Mouse (Mus musculus) forebrain, embryonic 13.5 days (tissue): ENCODE data around the gene P2rx3. TPM values are rescaled to one million over a fixed set of nuclear protein-coding genes. Genes with fewer than 3 reads are reported as not detected.

Experiments used
- ATAC-seq: fragments of 200-750 bp; cut with Nextera tagmentation; 2 replicates; pipeline ENCODE4 v1.8.0; 2017
- H3K27ac ChIP-seq: fragments of 300-500 bp; sonication (generic); 2 replicates; pipeline ENCODE4 v1.5.1; 2015; ENCODE audit warnings: inconsistent platforms, mild to moderate bottlenecking, moderate library complexity
- H3K27me3 ChIP-seq: fragments of 300-500 bp; sonication (generic); 2 replicates; pipeline ENCODE4 v1.6.1; 2015; ENCODE audit warnings: mild to moderate bottlenecking, inconsistent platforms
- H3K36me3 ChIP-seq: fragments of 300-500 bp; sonication (generic); 2 replicates; pipeline ENCODE4 v1.6.1; 2015; ENCODE audit warnings: mild to moderate bottlenecking, inconsistent platforms; ENCODE audit not compliant: poor library complexity, severe bottlenecking
- H3K4me1 ChIP-seq: fragments of 300-500 bp; sonication (generic); 2 replicates; pipeline ENCODE4 v1.6.1; 2015; ENCODE audit warnings: inconsistent platforms
- H3K4me2 ChIP-seq: fragments of 300-500 bp; sonication (generic); 2 replicates; pipeline ENCODE4 v1.6.1; 2015; ENCODE audit warnings: inconsistent platforms, mild to moderate bottlenecking, moderate library complexity
- H3K4me3 ChIP-seq: fragments of 300-500 bp; sonication (generic); 2 replicates; pipeline ENCODE4 v1.5.1; 2015; ENCODE audit warnings: mild to moderate bottlenecking, inconsistent platforms
- H3K9ac ChIP-seq: fragments of 300-500 bp; sonication (generic); 2 replicates; pipeline ENCODE4 v1.6.1; 2015; ENCODE audit warnings: mild to moderate bottlenecking, inconsistent platforms
- H3K9me3 ChIP-seq: fragments of 300-500 bp; sonication (generic); replicated peaks from 2 replicates; pipeline ENCODE4 v1.6.1; 2016; ENCODE audit warnings: inconsistent platforms
- WGBS: fragments of 180-500 bp; shearing (Covaris S2); methylation state at CpG from one replicate; pipeline ENCODE4 v1.1.7; 2015; 5-methylcytosine and 5-hydroxymethylcytosine counted together
- polyA plus RNA-seq: library from polyadenylated mRNA; unstranded; fragments of >200 nt; fragmentation: Nextera tagmentation; extraction: Ambion mirVana; gene quantifications from 2 replicates; pipeline ENCODE4 v1.2.1, GENCODE M21; 2015

P2rx3 gene
- polyA plus RNA-seq = 0.79 and 0.90 TPM in 2 replicates

- Histone ChIP-seq H3K4me1 (peaks cover 18% of the 10 kb centered on the region), H3K27ac (peak within 1 kb of the TSS; percentile 81), H3K4me3 (peak within 1 kb of the TSS; percentile 86), H3K9me3 (no peaks in the 10 kb centered on the region), H3K27me3 (no peaks in the 10 kb centered on the region), H3K4me2 (peak within 1 kb of the TSS; percentile 73), H3K36me3 (peaks cover 32% of the 10 kb centered on the region), H3K9ac (peak within 1 kb of the TSS; percentile 93)
- peak; percentile 98 for ATAC-seq
- WGBS = 1% methylated on average over 63 of the region's 66 CpGs
Observed at GRCm38 (mm10) chr2:85037047-85038026, at the start of gene P2rx3, which contains the start of gene Ssrp1. Gene P2rx3, minus strand, starts transcription at chr2:85037462. Gene Ssrp1, plus strand, starts transcription at chr2:85037234.

GRCm38 (mm10) chr2:85073751-85074150, 36.5 kb upstream of the P2rx3 start:
- ATAC-seq = no peak
- no peak overlapping the region for H3K9ac ChIP-seq
- no peaks in the 10 kb centered on the region for H3K27me3 ChIP-seq
- H3K4me3 ChIP-seq = no peak overlapping the region
- H3K36me3 ChIP-seq = peaks cover 55% of the 10 kb centered on the region
- no peak overlapping the region for H3K4me2 ChIP-seq
- H3K27ac ChIP-seq = no peak overlapping the region
- no peaks in the 10 kb centered on the region for H3K9me3 ChIP-seq
- 94% methylated on average over 5 of the region's 5 CpGs for WGBS
- H3K4me1 ChIP-seq = no peaks in the 10 kb centered on the region

DNA sequence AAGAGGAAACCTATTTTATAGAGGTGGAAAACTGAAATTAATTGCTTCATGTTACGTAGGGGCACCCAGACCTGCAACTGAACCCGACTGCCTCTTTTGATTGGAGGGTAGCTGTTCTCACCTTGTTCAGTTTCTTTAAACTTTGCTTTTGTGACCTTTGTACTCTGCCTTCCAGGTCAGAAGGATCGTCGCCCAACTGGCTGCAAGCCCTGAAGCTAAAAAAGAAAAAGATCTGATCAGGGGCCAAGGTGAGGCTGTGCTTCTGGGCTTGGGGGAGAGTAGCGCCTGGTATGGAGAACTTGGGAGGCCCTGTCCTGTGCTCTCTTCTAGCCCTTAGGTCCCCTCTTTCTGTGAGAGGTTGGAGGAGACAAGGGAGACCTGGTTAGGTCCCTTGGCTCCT, 34.7 kb upstream of the P2rx3 start:
- Histone ChIP-seq H3K4me1 (no peaks in the 10 kb centered on the region), H3K27me3 (no peaks in the 10 kb centered on the region), H3K27ac (no peak overlapping the region), H3K4me2 (no peak overlapping the region), H3K36me3 (peaks cover 55% of the 10 kb centered on the region), H3K9ac (no peak overlapping the region), H3K4me3 (no peak overlapping the region), H3K9me3 (no peaks in the 10 kb centered on the region)
- ATAC-seq = no peak
- WGBS = 94% methylated on average over 5 of the region's 5 CpGs

DNA sequence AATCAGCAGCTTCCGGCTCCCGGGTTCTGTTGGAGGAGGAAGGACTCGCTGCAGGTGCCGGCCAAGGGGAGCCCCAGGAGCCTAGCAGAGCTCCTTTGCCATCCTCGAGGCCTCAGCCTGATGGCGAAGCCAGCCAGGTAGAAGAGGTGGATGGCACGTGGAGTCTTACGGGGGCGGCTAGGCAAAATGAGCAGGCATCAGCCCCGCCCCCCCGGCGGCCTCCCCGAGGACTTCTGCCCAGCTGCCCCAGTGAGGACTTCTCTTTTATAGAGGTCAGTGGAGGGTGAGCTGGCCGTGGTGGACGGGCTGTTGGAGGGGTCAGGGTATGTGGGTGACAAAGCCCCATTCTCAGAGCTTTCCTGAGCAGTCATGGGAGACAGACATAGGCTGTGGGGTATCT, 32.8 kb upstream of the P2rx3 start:
- no peak overlapping the region for H3K4me3 ChIP-seq
- peaks cover 61% of the 10 kb centered on the region for H3K36me3 ChIP-seq
- H3K27ac ChIP-seq = no peak overlapping the region
- ATAC-seq = no peak
- no peak overlapping the region for H3K4me2 ChIP-seq
- no peaks in the 10 kb centered on the region for H3K9me3 ChIP-seq
- WGBS = 72% methylated on average over 15 of the region's 15 CpGs
- no peak overlapping the region for H3K9ac ChIP-seq
- no peaks in the 10 kb centered on the region for H3K4me1 ChIP-seq
- H3K27me3 ChIP-seq = no peaks in the 10 kb centered on the region

- H3K27ac ChIP-seq = no peak overlapping the region
- WGBS = 91% methylated on average over 2 of the region's 2 CpGs
- H3K9ac ChIP-seq = no peak overlapping the region
- no peak overlapping the region for H3K4me2 ChIP-seq
- no peak overlapping the region for H3K4me3 ChIP-seq
- no peaks in the 10 kb centered on the region for H3K9me3 ChIP-seq
- H3K27me3 ChIP-seq = no peaks in the 10 kb centered on the region
- peaks cover 62% of the 10 kb centered on the region for H3K36me3 ChIP-seq
- no peaks in the 10 kb centered on the region for H3K4me1 ChIP-seq
- ATAC-seq = no peak
Observed at GRCm38 (mm10) chr2:85068626-85069025, 31.4 kb upstream of the P2rx3 start.

- no peak overlapping the region for H3K4me2 ChIP-seq
- H3K27me3 ChIP-seq = no peaks in the 10 kb centered on the region
- H3K4me3 ChIP-seq = no peak overlapping the region
- H3K27ac ChIP-seq = no peak overlapping the region
- no peak for ATAC-seq
- H3K9me3 ChIP-seq = no peaks in the 10 kb centered on the region
- no peaks in the 10 kb centered on the region for H3K4me1 ChIP-seq
- H3K9ac ChIP-seq = no peak overlapping the region
- WGBS = 75% methylated on average over 10 of the region's 10 CpGs
- H3K36me3 ChIP-seq = peaks cover 62% of the 10 kb centered on the region
Observed at GRCm38 (mm10) chr2:85067903-85068625, 30.8 kb upstream of the P2rx3 start.

GRCm38 (mm10) chr2:85066937-85067336, 29.7 kb upstream of the P2rx3 start:
- Histone ChIP-seq H3K4me3 (no peak overlapping the region), H3K4me2 (no peak overlapping the region), H3K27me3 (no peaks in the 10 kb centered on the region), H3K9me3 (no peaks in the 10 kb centered on the region), H3K36me3 (peaks cover 62% of the 10 kb centered on the region), H3K27ac (no peak overlapping the region), H3K9ac (no peak overlapping the region), H3K4me1 (no peaks in the 10 kb centered on the region)
- 97% methylated on average over 5 of the region's 5 CpGs for WGBS
- no peak for ATAC-seq

DNA sequence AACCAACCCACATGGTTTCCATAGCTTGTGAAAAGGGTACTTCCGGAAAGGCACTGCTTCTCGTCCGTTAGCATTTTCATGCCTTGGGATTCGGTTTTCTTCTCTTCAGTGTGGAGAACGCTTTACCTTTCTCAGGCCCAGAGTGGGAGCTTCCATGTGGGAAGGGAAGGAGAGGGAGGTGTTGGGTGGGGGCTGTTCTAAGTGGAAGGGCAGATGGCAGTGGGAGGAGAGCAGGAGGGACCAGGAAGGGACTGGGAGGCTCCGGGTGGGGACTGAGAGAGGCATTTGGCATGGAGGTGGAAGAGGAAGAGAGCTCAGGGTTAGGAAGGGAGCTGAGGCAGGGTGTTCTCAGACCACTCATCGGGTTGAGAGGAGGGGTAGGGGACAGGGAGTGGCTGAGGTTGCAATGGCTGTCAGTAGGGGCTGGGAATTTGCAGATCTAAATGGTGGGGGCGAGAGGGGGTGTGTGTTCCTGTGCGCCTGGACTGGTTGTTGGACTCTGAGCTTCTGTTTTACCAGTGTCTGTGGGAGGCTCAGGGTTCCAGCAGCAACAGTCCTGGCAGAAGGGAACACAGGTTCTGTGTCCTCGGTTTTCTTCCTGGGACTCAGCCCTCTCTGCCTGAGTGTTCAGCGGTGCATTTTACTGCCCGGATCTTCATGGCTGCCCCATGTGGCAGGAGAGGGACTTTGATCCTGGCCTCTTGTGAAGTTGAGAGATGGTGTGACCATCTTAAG, 28.0 kb upstream of the P2rx3 start:
- 92% methylated on average over 12 of the region's 12 CpGs for WGBS
- peaks cover 57% of the 10 kb centered on the region for H3K36me3 ChIP-seq
- no peak overlapping the region for H3K9ac ChIP-seq

DNA sequence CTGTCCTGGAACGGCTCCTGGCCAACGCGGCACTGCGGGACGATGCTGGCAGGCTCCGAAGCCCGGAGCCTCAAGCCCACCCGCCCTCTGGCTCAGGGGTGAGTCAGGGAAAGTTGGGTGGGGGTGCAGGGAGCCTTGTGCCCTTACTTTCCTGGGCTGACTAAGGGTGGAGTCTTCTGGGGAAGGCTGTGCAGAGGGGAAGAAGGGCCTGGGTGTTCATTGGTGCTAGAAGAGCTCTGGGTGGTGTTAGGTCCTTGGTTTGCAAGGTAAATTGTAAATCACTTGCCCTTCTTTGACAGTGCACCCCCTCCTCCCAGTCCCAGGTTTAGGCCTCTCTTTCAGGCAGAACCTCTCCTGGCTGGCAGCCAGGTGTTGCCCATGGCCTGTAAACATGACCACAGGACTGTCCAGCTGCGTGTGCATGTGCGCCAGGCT, 23.9 kb upstream of the P2rx3 start:
- Histone ChIP-seq H3K4me2 (peak overlapping the region; percentile 40), H3K4me1 (peaks cover 14% of the 10 kb centered on the region), H3K27me3 (no peaks in the 10 kb centered on the region), H3K9ac (peak overlapping the region; percentile 34; the same call in 1 of the 2 replicates), H3K9me3 (no peaks in the 10 kb centered on the region), H3K27ac (no peak overlapping the region), H3K4me3 (no peak overlapping the region), H3K36me3 (peaks cover 84% of the 10 kb centered on the region)
- 0 out of 2 replicates have a peak, but pooled peaks have one; percentile 19 for ATAC-seq
- 50% methylated on average over 10 of the region's 10 CpGs for WGBS

More for the DNA sequence above, 28.0 kb upstream of the P2rx3 start:
- peaks cover 10% of the 10 kb centered on the region for H3K4me1 ChIP-seq
- no peak overlapping the region for H3K4me2 ChIP-seq
- no peak for ATAC-seq
- H3K4me3 ChIP-seq = no peak overlapping the region
- no peak overlapping the region for H3K27ac ChIP-seq
- no peaks in the 10 kb centered on the region for H3K9me3 ChIP-seq
- H3K27me3 ChIP-seq = no peaks in the 10 kb centered on the region

DNA sequence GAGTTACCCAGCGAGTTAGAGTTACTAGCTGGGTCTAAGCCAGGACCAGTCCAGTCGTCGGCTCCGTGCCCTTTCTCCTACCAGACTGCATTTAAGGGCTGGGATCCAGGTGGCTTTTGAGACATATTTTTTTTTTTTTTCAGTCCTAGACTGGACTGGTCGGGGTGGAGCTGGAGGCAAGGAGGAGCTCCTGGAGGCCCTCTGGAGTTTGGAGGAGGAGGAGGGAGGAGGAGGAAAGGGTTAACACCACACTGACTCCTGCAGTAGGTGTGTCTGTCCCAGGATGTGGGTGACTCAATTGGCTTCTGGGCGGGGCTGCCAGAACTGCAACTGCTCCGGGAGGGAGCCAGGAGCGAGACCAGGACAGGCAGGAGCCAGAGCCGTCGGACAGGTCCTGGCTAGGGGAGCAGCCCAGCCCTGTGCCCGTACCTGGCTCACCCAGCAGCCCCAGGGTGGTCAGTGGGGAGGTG, 23.4 kb upstream of the P2rx3 start:
- no peaks in the 10 kb centered on the region for H3K9me3 ChIP-seq
- H3K36me3 ChIP-seq = peaks cover 89% of the 10 kb centered on the region
- no peak overlapping the region for H3K27ac ChIP-seq
- 20% methylated on average over 11 of the region's 11 CpGs for WGBS
- H3K27me3 ChIP-seq = no peaks in the 10 kb centered on the region
- H3K9ac ChIP-seq = peak overlapping the region; percentile 34; the same call in 1 of the 2 replicates
- H3K4me3 ChIP-seq = no peak overlapping the region
- H3K4me2 ChIP-seq = peak overlapping the region; percentile 40
- peak; percentile 28 for ATAC-seq
- peaks cover 14% of the 10 kb centered on the region for H3K4me1 ChIP-seq

- Histone ChIP-seq H3K27ac (no peak overlapping the region), H3K9me3 (no peaks in the 10 kb centered on the region), H3K9ac (no peak overlapping the region), H3K4me2 (no peak overlapping the region), H3K4me1 (peaks cover 14% of the 10 kb centered on the region), H3K27me3 (no peaks in the 10 kb centered on the region), H3K36me3 (peaks cover 94% of the 10 kb centered on the region), H3K4me3 (no peak overlapping the region)
- ATAC-seq = no peak
- 88% methylated on average over 6 of the region's 6 CpGs for WGBS
Observed at GRCm38 (mm10) chr2:85059677-85060076, 22.4 kb upstream of the P2rx3 start.
